Mouse (Mus musculus) megakaryocyte-erythroid progenitor cell, adult 5-6 weeks (primary cell): ENCODE results near the gene Mrps34. TPM values are rescaled to one million over a fixed set of nuclear protein-coding genes. Genes with fewer than 3 reads are reported as not detected.
A peak's percentile ranks its signal among the peaks of the same experiment; 100 is the strongest.
"Not testable (repeated sequence)": the region's sequence is repeated elsewhere in the genome, so short reads cannot be mapped to it uniquely, and the experiment has no call there.

ENCODE experiments used
- ATAC-seq: replicated peaks from 2 replicates; pipeline ENCODE4 v1.8.0; 2016; ENCODE audit warnings: mild to moderate bottlenecking, inconsistent platforms; ENCODE audit not compliant: severe bottlenecking, poor library complexity, low FRiP score, low TSS enrichment
- total RNA-seq, 2 experiments: library from RNA; stranded (forward) in 1 of 2; stranded (reverse) in 1 of 2; fragments of 200-1000, 215-1000 nt in 1 of 2; fragments of >200 nt in 1 of 2; fragmentation: Nextera tagmentation in 1 of 2; gene quantifications; 2 replicates each; pipeline ENCODE4 v1.2.3; 2014 to 2017

The Mrps34 gene
- total RNA-seq, 2 experiments from 2014 or later: 31.3 to 63.9 TPM

DNA sequence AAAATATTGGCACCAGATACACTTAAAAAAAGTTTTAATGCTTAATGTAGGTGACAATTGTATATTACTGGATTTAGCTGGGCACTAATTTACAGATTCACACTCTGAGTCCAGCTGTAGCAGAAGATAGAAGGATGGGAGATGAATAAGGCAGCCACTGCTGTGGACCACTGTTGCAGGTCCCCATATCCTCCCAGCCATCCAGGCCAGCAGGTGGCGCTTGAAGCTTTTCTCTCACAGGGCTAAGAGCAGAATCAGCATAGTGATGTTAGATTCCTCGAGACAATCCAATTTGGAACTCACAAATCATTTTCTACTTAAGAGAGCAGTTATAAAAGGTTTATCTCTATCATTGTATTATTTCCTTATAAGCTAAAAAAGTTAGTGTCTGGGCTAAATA, 47.5 kb downstream of the Mrps34 start:
- peak; percentile 87 for ATAC-seq

DNA sequence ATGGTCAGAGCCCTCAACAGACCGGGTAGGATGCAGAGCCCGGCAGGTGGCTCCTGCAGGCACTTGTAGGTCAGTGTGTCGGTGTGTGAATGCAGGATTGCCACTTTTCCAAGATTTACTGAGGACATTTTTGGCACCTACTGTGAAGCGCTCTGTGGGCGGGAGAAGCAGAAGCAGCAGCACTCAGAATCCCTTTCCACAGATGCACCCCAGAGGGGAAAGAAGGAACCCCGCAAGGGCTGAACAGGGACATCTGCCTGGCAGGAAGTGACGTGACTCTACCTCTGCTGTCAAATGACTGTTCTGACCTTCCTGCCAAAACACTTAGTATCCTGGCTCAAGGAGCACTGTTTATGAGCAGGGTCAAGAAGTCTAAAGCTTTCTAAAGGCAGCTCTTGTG, 48.1 kb downstream of the Mrps34 start:
- no peak for ATAC-seq

DNA sequence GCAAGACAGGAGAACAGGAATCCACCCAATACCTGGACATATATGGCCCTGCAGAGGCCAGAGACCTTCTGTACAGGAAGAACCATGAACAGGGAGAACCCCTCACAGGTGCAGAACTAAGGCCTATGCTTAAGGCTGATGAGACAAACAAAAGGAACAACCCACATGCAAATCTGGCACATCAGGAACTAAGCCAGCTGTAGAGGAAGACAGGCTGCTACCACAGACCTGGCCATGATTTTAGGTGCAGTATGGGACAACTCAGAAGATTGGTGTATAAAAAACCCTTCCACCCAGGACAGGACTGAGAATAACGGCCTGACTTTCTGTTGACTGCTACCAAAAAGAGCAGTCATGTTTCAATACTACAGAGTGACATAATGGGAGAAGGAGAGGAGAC, 48.7 kb downstream of the Mrps34 start:
- not testable (repeated sequence) for ATAC-seq

Other genes with a start within 250 kb of the Mrps34 start
- gene Slc9a3r2, start 244.8 kb upstream of the Mrps34 start, total RNA-seq (2014; fragmentation: Nextera tagmentation): 1.0 TPM in 1 of 2 replicates, not detected in the other
- 0.38 and 1.6 TPM in 2 replicates for gene Slc9a3r2, start 244.8 kb upstream of the Mrps34 start, total RNA-seq (2017)
- 2.0 TPM in 1 of 2 replicates, not detected in the other for gene Npw, start 236.7 kb upstream of the Mrps34 start, total RNA-seq (2014; fragmentation: Nextera tagmentation)
- not detected in 2 replicates for gene Npw, start 236.7 kb upstream of the Mrps34 start, total RNA-seq (2017)
- gene Zfp598, start 225.4 kb upstream of the Mrps34 start, total RNA-seq (2014; fragmentation: Nextera tagmentation): 44.9 and 65.2 TPM in 2 replicates
- gene Zfp598, start 225.4 kb upstream of the Mrps34 start, total RNA-seq (2017): 24.7 and 32.1 TPM in 2 replicates
- gene Syngr3, start 205.2 kb upstream of the Mrps34 start, total RNA-seq (2014; fragmentation: Nextera tagmentation): not detected in 2 replicates
- gene Syngr3, start 205.2 kb upstream of the Mrps34 start, total RNA-seq (2017): not detected in 2 replicates
- 39.2 and 44.6 TPM in 2 replicates for gene Gfer, start 199.0 kb upstream of the Mrps34 start, total RNA-seq (2014; fragmentation: Nextera tagmentation)
- 67.2 and 87.0 TPM in 2 replicates for gene Gfer, start 199.0 kb upstream of the Mrps34 start, total RNA-seq (2017)
- 3.5 TPM in 1 of 2 replicates, not detected in the other for gene Noxo1, start 198.9 kb upstream of the Mrps34 start, total RNA-seq (2014; fragmentation: Nextera tagmentation)
- gene Noxo1, start 198.9 kb upstream of the Mrps34 start, total RNA-seq (2017): 0.53 and 2.0 TPM in 2 replicates
- gene Tbl3, start 187.5 kb upstream of the Mrps34 start, total RNA-seq (2014; fragmentation: Nextera tagmentation): 58.4 and 91.1 TPM in 2 replicates
- gene Tbl3, start 187.5 kb upstream of the Mrps34 start, total RNA-seq (2017): 48.9 and 54.8 TPM in 2 replicates
- 0.72 TPM in 1 of 2 replicates, not detected in the other for gene Rnf151, start 177.1 kb upstream of the Mrps34 start, total RNA-seq (2014; fragmentation: Nextera tagmentation)
- 0.27 TPM in 1 of 2 replicates, not detected in the other for gene Rnf151, start 177.1 kb upstream of the Mrps34 start, total RNA-seq (2017)
- 6,242 and 6,563 TPM in 2 replicates for gene Rps2, start 177.0 kb upstream of the Mrps34 start, total RNA-seq (2014; fragmentation: Nextera tagmentation)
- 1,324 and 2,144 TPM in 2 replicates for gene Rps2, start 177.0 kb upstream of the Mrps34 start, total RNA-seq (2017)
- 367 and 415 TPM in 2 replicates for gene Ndufb10, start 170.6 kb upstream of the Mrps34 start, total RNA-seq (2014; fragmentation: Nextera tagmentation)
- gene Ndufb10, start 170.6 kb upstream of the Mrps34 start, total RNA-seq (2017): 283 and 299 TPM in 2 replicates
- 0.76 TPM in 1 of 2 replicates, not detected in the other for gene Rpl3l, start 167.3 kb upstream of the Mrps34 start, total RNA-seq (2014; fragmentation: Nextera tagmentation)
- 2.0 TPM in 1 of 2 replicates, not detected in the other for gene Rpl3l, start 167.3 kb upstream of the Mrps34 start, total RNA-seq (2017)
- gene Msrb1, start 158.5 kb upstream of the Mrps34 start, total RNA-seq (2014; fragmentation: Nextera tagmentation): 42.8 and 43.9 TPM in 2 replicates
- 34.6 and 54.0 TPM in 2 replicates for gene Msrb1, start 158.5 kb upstream of the Mrps34 start, total RNA-seq (2017)
- gene Hs3st6, start 142.1 kb upstream of the Mrps34 start, total RNA-seq (2014; fragmentation: Nextera tagmentation): not detected in 2 replicates
- not detected in 2 replicates for gene Hs3st6, start 142.1 kb upstream of the Mrps34 start, total RNA-seq (2017)
- gene Meiob, start 90.8 kb upstream of the Mrps34 start, total RNA-seq (2014; fragmentation: Nextera tagmentation): 1.4 and 1.5 TPM in 2 replicates
- gene Meiob, start 90.8 kb upstream of the Mrps34 start, total RNA-seq (2017): 0.95 and 1.4 TPM in 2 replicates
- 43.2 and 68.2 TPM in 2 replicates for gene Hagh, start 55.0 kb upstream of the Mrps34 start, total RNA-seq (2014; fragmentation: Nextera tagmentation)
- 29.1 and 32.3 TPM in 2 replicates for gene Hagh, start 55.0 kb upstream of the Mrps34 start, total RNA-seq (2017)
- gene Fahd1, start 44.8 kb upstream of the Mrps34 start, total RNA-seq (2014; fragmentation: Nextera tagmentation): 20.1 and 35.1 TPM in 2 replicates
- 15.7 and 34.7 TPM in 2 replicates for gene Fahd1, start 44.8 kb upstream of the Mrps34 start, total RNA-seq (2017)
- not detected in 2 replicates for gene Igfals, start 29.1 kb upstream of the Mrps34 start, total RNA-seq (2014; fragmentation: Nextera tagmentation)
- not detected in 2 replicates for gene Igfals, start 29.1 kb upstream of the Mrps34 start, total RNA-seq (2017)
- 107 and 121 TPM in 2 replicates for gene Nubp2, start 8.8 kb upstream of the Mrps34 start, total RNA-seq (2014; fragmentation: Nextera tagmentation)
- 35.5 and 97.0 TPM in 2 replicates for gene Nubp2, start 8.8 kb upstream of the Mrps34 start, total RNA-seq (2017)
- gene Spsb3, start 8.5 kb upstream of the Mrps34 start, total RNA-seq (2014; fragmentation: Nextera tagmentation): 24.6 and 29.3 TPM in 2 replicates
- gene Spsb3, start 8.5 kb upstream of the Mrps34 start, total RNA-seq (2017): 11.8 and 12.2 TPM in 2 replicates
- 9.1 and 11.8 TPM in 2 replicates for gene Eme2, start within 50 bp of the Mrps34 start, total RNA-seq (2014; fragmentation: Nextera tagmentation)
- 13.7 and 15.2 TPM in 2 replicates for gene Eme2, start within 50 bp of the Mrps34 start, total RNA-seq (2017)
- 54.4 and 85.5 TPM in 2 replicates for gene Nme3, start 1.4 kb downstream of the Mrps34 start, total RNA-seq (2014; fragmentation: Nextera tagmentation)
- gene Nme3, start 1.4 kb downstream of the Mrps34 start, total RNA-seq (2017): 40.5 and 46.3 TPM in 2 replicates
- gene Mapk8ip3, start 41.9 kb downstream of the Mrps34 start, total RNA-seq (2014; fragmentation: Nextera tagmentation): 104 and 107 TPM in 2 replicates
- 27.0 and 35.3 TPM in 2 replicates for gene Mapk8ip3, start 41.9 kb downstream of the Mrps34 start, total RNA-seq (2017)
- gene Jpt2, start 65.6 kb downstream of the Mrps34 start, total RNA-seq (2014; fragmentation: Nextera tagmentation): 74.2 and 79.1 TPM in 2 replicates
- 77.8 and 78.2 TPM in 2 replicates for gene Jpt2, start 65.6 kb downstream of the Mrps34 start, total RNA-seq (2017)
- gene Cramp1l, start 120.7 kb downstream of the Mrps34 start, total RNA-seq (2014; fragmentation: Nextera tagmentation): 31.2 and 38.1 TPM in 2 replicates
- gene Cramp1l, start 120.7 kb downstream of the Mrps34 start, total RNA-seq (2017): 10.1 and 10.9 TPM in 2 replicates
- gene Ift140, start 121.0 kb downstream of the Mrps34 start, total RNA-seq (2014; fragmentation: Nextera tagmentation): 32.0 and 32.1 TPM in 2 replicates
- 27.6 and 33.9 TPM in 2 replicates for gene Ift140, start 121.0 kb downstream of the Mrps34 start, total RNA-seq (2017)
- not detected in 2 replicates for gene Tmem204, start 188.5 kb downstream of the Mrps34 start, total RNA-seq (2014; fragmentation: Nextera tagmentation)
- gene Tmem204, start 188.5 kb downstream of the Mrps34 start, total RNA-seq (2017): not detected in 2 replicates
- gene Telo2, start 220.9 kb downstream of the Mrps34 start, total RNA-seq (2014; fragmentation: Nextera tagmentation): 53.3 and 77.5 TPM in 2 replicates
- gene Telo2, start 220.9 kb downstream of the Mrps34 start, total RNA-seq (2017): 38.5 and 38.9 TPM in 2 replicates
- not detected in 2 replicates for gene Ptx4, start 225.6 kb downstream of the Mrps34 start, total RNA-seq (2014; fragmentation: Nextera tagmentation)
- gene Ptx4, start 225.6 kb downstream of the Mrps34 start, total RNA-seq (2017): 2.4 TPM in 1 of 2 replicates, not detected in the other
- gene Clcn7, start 238.3 kb downstream of the Mrps34 start, total RNA-seq (2014; fragmentation: Nextera tagmentation): 17.6 and 18.7 TPM in 2 replicates
- 5.9 and 10.9 TPM in 2 replicates for gene Clcn7, start 238.3 kb downstream of the Mrps34 start, total RNA-seq (2017)